Mouse (Mus musculus) limb, embryonic 14.5 days (tissue): ENCODE measurements around the gene Klhdc8b. TPM values are rescaled to one million over a fixed set of nuclear protein-coding genes. Genes with fewer than 3 reads are reported as not detected.

Experiments used
- ATAC-seq: fragments of 200-750 bp; cut with Nextera tagmentation; 2 replicates; pipeline ENCODE4 v1.8.0; 2017; ENCODE audit warnings: low read depth, moderate number of reproducible peaks, moderate TSS enrichment; ENCODE audit not compliant: low FRiP score
- DNase-seq: peaks from one replicate; pipeline ENCODE4 v3.0.0-alpha.2; 2015; ENCODE audit warnings: low spot score
- H3K27ac ChIP-seq: fragments of 300-500 bp; sonication (generic); replicated peaks from 2 replicates; pipeline ENCODE4 v1.5.1; 2014; ENCODE audit warnings: low read depth, mild to moderate bottlenecking, low read length, moderate library complexity, mixed read lengths
- H3K27me3 ChIP-seq: fragments of 300-500 bp; sonication (generic); 2 replicates; pipeline ENCODE4 v1.6.1; 2014; ENCODE audit warnings: low read length, mixed read lengths; ENCODE audit not compliant: control insufficient read depth, insufficient read depth
- H3K36me3 ChIP-seq: fragments of 300-500 bp; sonication (generic); 2 replicates; pipeline ENCODE4 v1.6.1; 2014; ENCODE audit warnings: mild to moderate bottlenecking, low read length, moderate library complexity, mixed read lengths; ENCODE audit not compliant: control insufficient read depth, insufficient read depth
- H3K4me1 ChIP-seq: fragments of 300-500 bp; sonication (generic); 2 replicates; pipeline ENCODE4 v1.6.1; 2014; ENCODE audit warnings: antibody characterized with exemption, low read length, mixed read lengths; ENCODE audit not compliant: control insufficient read depth, insufficient read depth
- H3K4me2 ChIP-seq: fragments of 300-500 bp; sonication (generic); replicated peaks from 2 replicates; pipeline ENCODE4 v1.6.1; 2014; ENCODE audit warnings: low read depth, mild to moderate bottlenecking, low read length, moderate library complexity; ENCODE audit not compliant: severe bottlenecking
- H3K4me3 ChIP-seq: fragments of 300-500 bp; sonication (generic); replicated peaks from 2 replicates; pipeline ENCODE4 v1.5.1; 2014; ENCODE audit warnings: low read length
- H3K9ac ChIP-seq: fragments of 300-500 bp; sonication (generic); 2 replicates; pipeline ENCODE4 v1.6.1; 2014; ENCODE audit warnings: mild to moderate bottlenecking, low read depth, low read length, moderate library complexity; ENCODE audit not compliant: severe bottlenecking
- H3K9me3 ChIP-seq: fragments of 300-500 bp; sonication (generic); 2 replicates; pipeline ENCODE4 v1.6.1; 2016; ENCODE audit warnings: low read length; ENCODE audit not compliant: control insufficient read depth
- POLR2A ChIP-seq: fragments of 200-500 bp; IDR thresholded peaks from 2 replicates; pipeline ENCODE4 v1.8.0; 2012; ENCODE audit warnings: inconsistent platforms, mild to moderate bottlenecking, moderate library complexity, borderline replicate concordance; ENCODE audit not compliant: insufficient read depth, insufficient read length; ENCODE audit errors: extremely low read depth
- WGBS: fragments of 180-500 bp; shearing (Covaris S2); extraction: QIAGEN DNeasy Blood & Tissue Kit; methylation state at CpG from one replicate; pipeline ENCODE4 v1.1.7; 2014; 5-methylcytosine and 5-hydroxymethylcytosine counted together
- polyA plus RNA-seq, 2 experiments: library from polyadenylated mRNA; depleted of rRNA in 1 of 2; stranded (reverse) in 1 of 2; unstranded in 1 of 2; fragments of >200 nt; fragmentation: Nextera tagmentation in 1 of 2; extraction: Ambion mirVana in 1 of 2; gene quantifications; 2 replicates each; pipeline versions ENCODE4 v1.2.1 to v1.2.3; 2012 to 2014

Klhdc8b gene
- polyA plus RNA-seq, 2 experiments, result 27.7 to 43.1 TPM

GRCm38 (mm10) chr9:108460319-108461178 is 832 bp downstream of the Klhdc8b start, which contains the start of gene Ccdc71:
Ccdc71 (plus strand) TSS chr9:108460527.
- WGBS, result 1% methylated on average over 49 of the region's 52 CpGs
- H3K4me2 ChIP-seq, result peak within 1 kb of the TSS; percentile 90
- peak; percentile 51; the same call in 1 of the 2 replicates for TF ChIP-seq POLR2A

GRCm38 (mm10) chr9:108459939-108460318 is 1.5 kb downstream of the Klhdc8b start:
- H3K4me2 ChIP-seq, result peak overlapping the region; percentile 90
- peak overlapping the region; percentile 80 for H3K27ac ChIP-seq
- ATAC-seq (no peak), DNase-seq (no peak)
- WGBS, result 91% methylated on average over 1 of the region's 1 CpGs
- no peaks in the 10 kb centered on the region for H3K27me3 ChIP-seq
- TF ChIP-seq POLR2A, result no peak
- H3K36me3 ChIP-seq, result peaks cover 25% of the 10 kb centered on the region
- peaks cover 7% of the 10 kb centered on the region for H3K4me1 ChIP-seq
- H3K9ac ChIP-seq, result no peak overlapping the region
- H3K9me3 ChIP-seq, result no peaks in the 10 kb centered on the region
- H3K4me3 ChIP-seq, result peak overlapping the region; percentile 92

More at GRCm38 (mm10) chr9:108460319-108461178, 832 bp downstream of the Klhdc8b start, which contains the start of gene Ccdc71:
- no peaks in the 10 kb centered on the region for H3K27me3 ChIP-seq
- peaks cover 31% of the 10 kb centered on the region for H3K36me3 ChIP-seq
- H3K27ac ChIP-seq, result peak within 1 kb of the TSS; percentile 80
- peaks cover 7% of the 10 kb centered on the region for H3K4me1 ChIP-seq
- DNase-seq (peak; percentile 75), ATAC-seq (peak; percentile 83)
- H3K4me3 ChIP-seq, result peak within 1 kb of the TSS; percentile 92
- H3K9ac ChIP-seq, result peak within 1 kb of the TSS; percentile 84
- no peaks in the 10 kb centered on the region for H3K9me3 ChIP-seq

- Histone ChIP-seq H3K36me3 (no peaks in the 10 kb centered on the region), H3K4me1 (peaks cover 17% of the 10 kb centered on the region), H3K27me3 (no peaks in the 10 kb centered on the region), H3K9ac (no peak overlapping the region), H3K27ac (no peak overlapping the region), H3K4me3 (no peak overlapping the region), H3K4me2 (no peak overlapping the region), H3K9me3 (no peaks in the 10 kb centered on the region)
- 86% methylated on average over 10 of the region's 10 CpGs for WGBS
- TF ChIP-seq POLR2A, result no peak
- ATAC-seq (no peak), DNase-seq (no peak)
Measured at GRCm38 (mm10) chr9:108456953-108457352, 4.4 kb downstream of the Klhdc8b start.

GRCm38 (mm10) chr9:108455747-108456571 is 5.4 kb downstream of the Klhdc8b start:
- H3K27ac ChIP-seq, result no peak overlapping the region
- peaks cover 17% of the 10 kb centered on the region for H3K4me1 ChIP-seq
- no peaks in the 10 kb centered on the region for H3K9me3 ChIP-seq
- no peak overlapping the region for H3K4me2 ChIP-seq
- no peak for TF ChIP-seq POLR2A
- DNase-seq, result no peak
- 74% methylated on average over 12 of the region's 12 CpGs for WGBS
- no peaks in the 10 kb centered on the region for H3K36me3 ChIP-seq
- no peak overlapping the region for H3K4me3 ChIP-seq
- no peak overlapping the region for H3K9ac ChIP-seq
- ATAC-seq, result no peak
- no peaks in the 10 kb centered on the region for H3K27me3 ChIP-seq

- no peak for TF ChIP-seq POLR2A
- no peak overlapping the region for H3K27ac ChIP-seq
- no peaks in the 10 kb centered on the region for H3K36me3 ChIP-seq
- no peak for DNase-seq
- H3K9ac ChIP-seq, result no peak overlapping the region
- no peaks in the 10 kb centered on the region for H3K27me3 ChIP-seq
- no peak overlapping the region for H3K4me3 ChIP-seq
- no peak overlapping the region for H3K4me2 ChIP-seq
- H3K9me3 ChIP-seq, result no peaks in the 10 kb centered on the region
- peaks cover 33% of the 10 kb centered on the region for H3K4me1 ChIP-seq
- ATAC-seq, result no peak
- 87% methylated on average over 6 of the region's 6 CpGs for whole genome bisulfite sequencing
Measured at GRCm38 (mm10) chr9:108454429-108454828, 7.0 kb downstream of the Klhdc8b start.
